Mouse (Mus musculus): ENCODE results near the gene Prr22.

Prr22 gene

GRCm38 (mm10) chr17:56761077-56761476, 9.0 kb upstream of the Prr22 start:
- DNase-seq (ENCODE audit: low spot score in 2 of 2), result no peak

GRCm38 (mm10) chr17:56761991-56762410, 8.0 kb upstream of the Prr22 start:
- DNase-seq (ENCODE audit: low spot score in 2 of 2), result peak; percentile 78 to 86

DNA sequence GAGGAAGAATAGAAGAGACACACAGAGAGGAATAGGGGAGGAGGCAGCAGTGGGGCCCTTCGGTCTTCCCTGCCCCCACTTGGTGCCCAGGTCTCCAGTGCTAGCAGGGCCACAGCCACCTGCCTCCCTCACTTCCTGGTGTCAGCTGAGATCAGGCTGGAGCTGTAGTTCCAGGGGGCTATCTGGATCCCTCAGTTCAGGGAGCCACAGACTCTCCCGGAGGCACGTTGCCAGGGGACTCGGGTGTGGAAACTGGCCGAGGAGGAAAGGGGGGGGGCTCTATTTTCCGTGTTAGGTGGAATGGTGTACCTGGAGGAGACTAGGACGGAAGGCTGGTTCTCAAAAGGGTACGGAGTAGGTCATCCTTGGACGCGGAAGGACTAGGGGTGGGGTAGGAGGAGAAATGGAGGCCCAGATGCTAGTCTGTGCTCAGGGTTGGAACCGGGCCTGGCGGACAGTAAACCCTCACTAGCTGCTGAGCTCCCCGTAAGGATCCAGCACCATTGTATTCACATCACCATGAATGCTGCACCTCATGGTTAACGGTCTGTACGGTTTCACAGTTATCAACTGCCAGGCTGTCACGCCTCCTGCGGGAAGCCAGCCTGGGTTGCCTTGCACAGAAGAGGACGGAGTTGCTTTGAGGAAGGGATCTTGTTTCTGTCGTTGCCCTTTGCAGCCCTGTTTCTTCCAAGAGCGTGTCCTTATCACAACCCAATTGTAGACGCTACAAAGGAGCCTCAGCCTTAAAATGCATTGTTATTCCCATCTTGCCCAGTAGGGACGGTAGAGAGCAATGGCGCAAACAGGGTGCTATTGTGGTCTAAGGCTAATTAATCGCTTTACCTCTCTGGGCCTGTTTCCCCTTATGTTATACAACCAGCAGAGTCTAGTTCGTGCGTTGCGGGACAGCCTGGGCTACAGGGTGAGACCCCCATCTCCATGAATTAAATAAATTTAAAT, 7.0 kb upstream of the Prr22 start:
- peak; percentile 71 to 78 for DNase-seq (ENCODE audit: low spot score in 2 of 2)

GRCm38 (mm10) chr17:56763741-56764250, 6.3 kb upstream of the Prr22 start:
- no peak for DNase-seq (ENCODE audit: low spot score in 2 of 2)

- DNase-seq (ENCODE audit: low spot score in 2 of 2), result peak; percentile 90 to 91
Observed at GRCm38 (mm10) chr17:56764474-56765354, 5.3 kb upstream of the Prr22 start, which contains the start of gene Dus3l. Gene Dus3l, plus strand, starts transcription at chr17:56764757.

- no peak for DNase-seq (ENCODE audit: low spot score in 2 of 2)
Observed at GRCm38 (mm10) chr17:56765431-56765830, 4.6 kb upstream of the Prr22 start.

DNA sequence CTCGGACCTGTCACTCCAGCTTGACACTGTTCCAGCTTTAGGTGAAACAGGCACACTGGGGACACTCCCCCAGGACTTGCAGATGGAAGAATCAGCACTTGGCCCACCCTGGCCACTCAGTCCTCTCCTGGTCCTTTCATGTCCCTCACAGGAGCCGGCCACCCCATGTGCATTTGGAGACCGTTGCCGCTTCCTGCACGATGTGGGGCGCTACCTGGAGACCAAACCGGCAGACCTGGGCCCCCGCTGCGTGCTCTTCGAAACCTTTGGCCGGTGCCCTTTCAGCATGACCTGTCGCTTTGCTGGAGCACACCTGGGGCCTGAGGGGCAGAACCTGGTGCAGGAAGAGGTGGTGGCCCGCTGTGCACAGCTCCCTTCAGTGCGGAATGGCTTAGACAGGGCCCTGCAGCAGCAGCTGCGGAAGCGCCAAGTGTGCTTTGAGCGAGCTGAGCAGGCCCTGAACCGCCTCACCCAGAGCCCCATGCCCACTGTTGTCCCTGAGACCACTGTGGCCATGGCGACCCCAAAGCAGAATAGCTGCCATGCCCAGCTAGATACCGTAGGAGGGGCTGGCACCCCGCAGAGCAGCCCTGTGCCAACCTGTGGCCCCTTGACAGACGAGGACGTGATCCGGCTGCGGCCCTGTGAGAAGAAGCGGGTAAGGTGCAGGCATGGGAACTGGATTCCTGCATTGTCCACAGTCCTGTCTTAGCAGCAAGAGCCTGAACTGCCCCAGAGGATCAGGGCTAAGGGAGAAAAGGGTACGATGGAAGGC, 3.2 kb upstream of the Prr22 start:
- no peak for DNase-seq (ENCODE audit: low spot score in 2 of 2)

DNA sequence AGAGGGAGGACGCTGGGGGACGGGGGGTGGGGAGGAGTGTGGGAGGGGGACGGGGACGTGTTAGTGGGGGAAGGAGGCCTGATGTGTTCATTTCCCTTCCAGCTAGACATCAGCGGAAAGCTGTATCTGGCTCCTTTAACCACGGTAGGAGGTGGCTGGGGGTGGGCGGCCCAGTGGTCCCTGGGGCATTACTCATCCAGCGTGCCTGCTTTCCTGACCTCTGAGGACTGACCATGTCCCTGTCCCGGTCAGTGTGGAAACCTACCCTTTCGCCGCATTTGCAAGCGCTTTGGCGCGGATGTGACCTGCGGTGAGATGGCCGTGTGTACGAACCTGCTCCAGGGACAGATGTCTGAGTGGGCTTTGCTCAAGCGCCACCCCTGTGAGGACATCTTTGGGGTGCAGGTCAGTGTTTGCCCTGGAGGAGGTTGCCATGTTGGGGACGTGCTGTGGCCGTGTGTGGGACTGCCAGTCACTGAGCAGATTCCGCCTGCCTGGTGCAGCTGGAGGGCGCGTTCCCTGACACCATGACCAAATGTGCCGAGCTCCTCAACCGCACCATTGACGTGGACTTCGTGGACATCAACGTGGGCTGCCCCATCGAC, 2.4 kb upstream of the Prr22 start:
- no peak for DNase-seq (ENCODE audit: low spot score in 2 of 2)

- DNase-seq (ENCODE audit: low spot score in 2 of 2), result no peak
Observed at GRCm38 (mm10) chr17:56768941-56769340, 1.1 kb upstream of the Prr22 start.

- DNase-seq (ENCODE audit: low spot score in 2 of 2), result peak in 1 of 2 experiments; percentile 29
Observed at GRCm38 (mm10) chr17:56777568-56777967, 7.5 kb downstream of the Prr22 start.

DNA sequence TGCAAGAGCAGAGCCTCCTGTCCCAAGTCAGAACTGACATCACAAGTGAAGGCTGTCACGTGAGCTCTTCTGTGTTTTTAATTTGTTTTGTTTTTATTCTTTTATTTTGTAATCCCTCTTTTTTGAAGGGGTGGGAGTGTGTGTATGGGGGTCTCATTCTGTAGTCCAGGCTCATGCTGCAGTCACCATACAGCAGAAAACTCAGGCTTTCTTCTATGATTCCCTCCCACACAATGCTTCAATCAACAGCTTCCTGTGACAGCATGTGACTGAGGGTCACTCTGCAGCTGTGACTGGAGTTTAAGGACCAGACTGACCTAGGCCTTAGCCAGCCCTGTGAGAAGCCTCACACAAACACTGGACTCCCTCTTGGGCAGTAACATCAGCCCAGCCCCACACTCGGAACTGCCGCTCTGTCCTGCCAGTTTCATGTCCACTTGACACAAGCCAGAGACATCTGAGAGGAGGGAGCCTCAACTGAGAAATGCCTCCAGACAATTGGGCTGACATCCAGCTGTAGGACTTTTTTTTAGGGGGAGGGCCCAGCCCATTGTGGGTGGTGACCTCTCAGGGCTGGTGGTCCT, 8.8 kb downstream of the Prr22 start:
- no peak for DNase-seq (ENCODE audit: low spot score in 2 of 2)

DNA sequence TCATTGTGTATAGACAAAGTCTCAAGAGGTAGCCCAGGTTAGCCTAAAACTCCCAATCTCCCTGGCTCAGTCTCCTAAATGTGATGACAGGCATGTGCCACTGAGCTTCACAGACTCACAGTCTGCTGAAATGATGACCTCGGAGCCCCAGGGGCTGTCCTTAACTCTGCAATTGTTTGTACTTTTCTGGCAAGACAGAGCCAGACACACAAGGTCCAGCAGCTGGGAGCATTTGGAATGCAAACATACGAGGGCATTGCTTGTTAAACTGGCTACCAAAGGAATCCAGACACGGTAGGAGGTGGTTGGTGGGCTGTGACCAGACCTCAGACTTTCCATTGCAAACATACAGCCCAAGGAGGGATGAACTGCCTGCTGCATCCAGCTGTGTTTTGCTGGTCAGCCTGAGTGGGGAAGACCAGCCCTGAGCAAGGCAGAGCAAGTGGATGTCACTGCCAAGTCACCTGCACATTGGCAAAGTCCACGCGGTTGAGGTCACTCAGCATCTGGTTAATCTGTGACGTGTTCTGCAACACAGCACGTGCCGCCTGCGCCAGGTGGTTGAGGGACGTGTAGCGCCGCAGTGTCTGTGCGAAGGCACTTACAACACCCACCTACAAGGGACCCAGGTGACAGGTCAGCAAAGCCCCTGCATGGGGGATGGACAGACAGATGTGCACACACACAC, 10.4 kb downstream of the Prr22 start:
- DNase-seq (ENCODE audit: low spot score in 2 of 2), result no peak

GRCm38 (mm10) chr17:56788886-56789285, 18.8 kb downstream of the Prr22 start:
- no peak for DNase-seq (ENCODE audit: low spot score in 2 of 2)

DNA sequence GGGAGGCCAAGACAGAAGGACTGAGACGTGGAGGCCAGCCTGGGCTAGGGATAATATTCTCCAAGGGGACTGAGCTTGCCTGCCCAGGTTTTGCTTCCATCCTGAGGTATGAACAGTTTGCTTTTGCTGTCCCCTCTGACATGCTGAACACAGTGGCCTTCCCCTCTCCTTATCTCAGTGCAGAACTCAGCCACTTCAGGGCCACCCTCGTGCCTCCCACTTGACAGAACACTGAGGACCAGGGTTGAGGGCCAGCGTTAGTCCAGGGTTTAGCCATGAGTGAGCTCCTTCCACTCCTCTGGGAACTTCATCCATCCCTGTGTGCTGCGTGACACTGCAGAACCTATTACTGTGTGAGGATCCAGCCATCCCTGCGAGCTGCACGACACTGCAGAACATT, 19.2 kb downstream of the Prr22 start:
- no peak for DNase-seq (ENCODE audit: low spot score in 2 of 2)

DNA sequence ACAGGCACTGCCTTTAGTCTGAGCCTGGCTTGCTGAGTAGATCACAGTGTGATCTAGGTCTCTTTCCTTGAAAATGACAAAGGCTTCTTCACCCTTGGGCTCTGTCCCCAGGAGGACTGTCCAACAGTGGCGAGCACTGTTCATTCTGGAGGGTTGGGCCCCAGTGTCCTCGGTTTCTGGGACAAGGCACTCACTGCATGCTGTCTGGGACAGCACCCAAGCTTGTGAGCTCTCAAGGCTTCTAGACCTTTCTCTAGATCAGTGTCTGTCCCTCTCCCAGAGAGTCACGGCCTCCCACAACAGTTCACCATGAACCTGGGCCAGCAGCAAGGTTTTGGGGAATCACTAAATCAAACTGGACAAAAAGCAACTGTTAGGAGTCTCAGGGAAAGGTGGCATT, 22.5 kb downstream of the Prr22 start:
- no peak for DNase-seq (ENCODE audit: low spot score in 2 of 2)

- no peak for DNase-seq (ENCODE audit: low spot score in 2 of 2)
Observed at GRCm38 (mm10) chr17:56793614-56794319, 23.7 kb downstream of the Prr22 start.

DNA sequence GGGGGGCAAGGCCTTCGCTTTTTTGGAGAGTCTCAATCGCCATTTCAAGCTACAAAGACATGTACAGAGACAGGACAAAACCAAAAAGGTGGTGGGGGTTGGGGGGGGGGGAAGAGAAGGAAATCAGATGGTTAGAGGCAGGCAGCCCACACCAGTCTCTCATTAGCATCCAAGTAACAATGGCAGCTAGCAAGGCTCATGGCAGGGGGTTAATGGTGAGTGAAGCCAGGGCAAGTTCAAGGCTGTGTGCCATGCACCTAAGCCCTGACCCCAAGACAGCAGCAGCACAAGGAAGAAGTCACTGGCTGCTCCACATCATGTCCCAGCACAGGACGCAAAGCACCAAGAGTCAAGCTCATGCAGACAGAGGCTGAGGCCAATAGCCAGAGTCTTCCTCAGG, 29.2 kb downstream of the Prr22 start:
- DNase-seq (ENCODE audit: low spot score in 2 of 2), result no peak

GRCm38 (mm10) chr17:56802065-56802464, 32.0 kb downstream of the Prr22 start:
- DNase-seq (ENCODE audit: low spot score in 2 of 2), result no peak

- no peak for DNase-seq (ENCODE audit: low spot score in 2 of 2)
Observed at GRCm38 (mm10) chr17:56804952-56805351, 34.9 kb downstream of the Prr22 start.
